Mouse (Mus musculus) G1E (cell line): Measurements from ENCODE around the gene Jade1. TPM values are rescaled to one million over a fixed set of nuclear protein-coding genes. Genes with fewer than 3 reads are reported as not detected.

Experiments
- ATAC-seq: 2 replicates; pipeline ENCODE4 v1.8.0; 2016; ENCODE audit warnings: mild to moderate bottlenecking; ENCODE audit not compliant: insufficient number of reproducible peaks, poor library complexity, low FRiP score, severe bottlenecking; ENCODE audit errors: extremely low read depth
- DNase-seq: peaks from one replicate; pipeline ENCODE4 v3.0.0; 2012; ENCODE audit warnings: low spot score
- H3K27me3 ChIP-seq: 2 replicates; pipeline ENCODE4 v1.6.1; 2012; ENCODE audit warnings: mild to moderate bottlenecking, low read length, inconsistent platforms; ENCODE audit not compliant: insufficient read depth
- H3K36me3 ChIP-seq: replicated peaks from 2 replicates; pipeline ENCODE3; 2012; ENCODE audit warnings: mild to moderate bottlenecking, inconsistent platforms
- H3K4me1 ChIP-seq: 2 replicates; pipeline ENCODE4 v1.6.1; 2012; ENCODE audit warnings: low read depth, low read length, inconsistent platforms, mixed read lengths; ENCODE audit not compliant: insufficient read depth
- H3K4me3 ChIP-seq: 2 replicates; pipeline ENCODE4 v1.5.1; 2012; ENCODE audit warnings: low read depth, mild to moderate bottlenecking, inconsistent platforms, low read length, moderate library complexity, mixed read lengths
- H3K9me3 ChIP-seq: replicated peaks from 2 replicates; pipeline ENCODE4 v1.6.1; 2012; ENCODE audit warnings: inconsistent platforms
- CTCF ChIP-seq: IDR thresholded peaks from 2 replicates; pipeline ENCODE4 v1.5.1; 2012; ENCODE audit warnings: low read depth, low read length, inconsistent platforms, mixed read lengths
- GATA1 ChIP-seq: IDR thresholded peaks from 2 replicates; pipeline ENCODE4 v1.6.1; 2012; ENCODE audit warnings: borderline replicate concordance, low read length, inconsistent platforms, mixed read lengths
- GATA2 ChIP-seq: IDR thresholded peaks from 2 replicates; pipeline ENCODE4 v1.6.1; 2012; ENCODE audit warnings: low read depth, low read length, inconsistent platforms, borderline replicate concordance
- POLR2AphosphoS5 ChIP-seq: IDR thresholded peaks from 2 replicates; pipeline ENCODE4 v1.6.1; 2012; ENCODE audit warnings: low read depth, low read length, inconsistent platforms; ENCODE audit not compliant: insufficient replicate concordance
- TAL1 ChIP-seq: conservative IDR thresholded peaks from 2 replicates; pipeline ENCODE4 v1.6.1; 2012; ENCODE audit warnings: low read depth, low read length, inconsistent platforms, mixed read lengths
- polyA plus RNA-seq: library from polyadenylated mRNA; stranded (reverse); fragments of >175 nt; gene quantifications from 2 replicates; pipeline ENCODE4 v1.2.3, GENCODE M21; 2012
- total RNA-seq, 2 experiments: library from RNA; stranded (forward) in 1 of 2; stranded (reverse) in 1 of 2; fragments of 200-1000 nt in 1 of 2; fragments of >200 nt in 1 of 2; fragmentation: Nextera tagmentation in 1 of 2; gene quantifications; 2 replicates each; pipeline ENCODE4 v1.2.3; 2014 to 2017

The Jade1 gene
- total and polyA plus RNA-seq, 3 experiments = 48.2 to 159 (median 129) TPM

- no peak for DNase-seq
- H3K36me3 ChIP-seq = peaks cover 94% of the 10 kb centered on the region
These were observed 56.7 kb downstream of the Jade1 start for GRCm38 (mm10) chr3:41612211-41612610.

GRCm38 (mm10) chr3:41613706-41614105 is 58.2 kb downstream of the Jade1 start:
- peaks cover 91% of the 10 kb centered on the region for H3K36me3 ChIP-seq
- H3K4me1 ChIP-seq = peaks cover 4% of the 10 kb centered on the region; the same call in 1 of the 2 replicates
- H3K9me3 ChIP-seq = no peaks in the 10 kb centered on the region
- H3K27me3 ChIP-seq = no peaks in the 10 kb centered on the region
- ATAC-seq (no peak), DNase-seq (no peak)
- H3K4me3 ChIP-seq = no peak overlapping the region
- TF ChIP-seq TAL1 = no peak
- no peak for TF ChIP-seq CTCF
- TF ChIP-seq GATA2 = no peak
- no peak for TF ChIP-seq POLR2AphosphoS5
- TF ChIP-seq GATA1 = no peak

More at GRCm38 (mm10) chr3:41612211-41612610, 56.7 kb downstream of the Jade1 start:
- Histone ChIP-seq H3K4me3 (no peak overlapping the region), H3K9me3 (no peaks in the 10 kb centered on the region), H3K27me3 (no peaks in the 10 kb centered on the region), H3K4me1 (peaks cover 5% of the 10 kb centered on the region; the same call in 1 of the 2 replicates)
- ATAC-seq = peak; percentile 46
- TF ChIP-seq GATA1 (no peak), GATA2 (no peak), POLR2AphosphoS5 (no peak), TAL1 (no peak), CTCF (no peak)

GRCm38 (mm10) chr3:41614230-41614985 is 58.9 kb downstream of the Jade1 start:
- peaks cover 86% of the 10 kb centered on the region for H3K36me3 ChIP-seq
- 0 out of 2 replicates have a peak, but pooled peaks cover 3% of the 10 kb centered on the region for H3K4me1 ChIP-seq
- no peaks in the 10 kb centered on the region for H3K27me3 ChIP-seq
- DNase-seq = no peak
- H3K4me3 ChIP-seq = no peak overlapping the region
- H3K9me3 ChIP-seq = no peaks in the 10 kb centered on the region
- TF ChIP-seq POLR2AphosphoS5 (no peak; the same call in 1 of the 2 replicates), GATA2 (no peak), TAL1 (no peak), CTCF (no peak), GATA1 (no peak)
- no peak for ATAC-seq

GRCm38 (mm10) chr3:41618036-41618435 is 62.5 kb downstream of the Jade1 start:
- no peaks in the 10 kb centered on the region for H3K27me3 ChIP-seq
- no peak for DNase-seq
- no peak for ATAC-seq
- H3K4me3 ChIP-seq = no peak overlapping the region
- 0 out of 2 replicates have a peak, but pooled peaks cover 3% of the 10 kb centered on the region for H3K4me1 ChIP-seq
- H3K36me3 ChIP-seq = peaks cover 55% of the 10 kb centered on the region
- H3K9me3 ChIP-seq = no peaks in the 10 kb centered on the region
- TF ChIP-seq GATA1 (no peak), GATA2 (no peak), CTCF (no peak), TAL1 (no peak), POLR2AphosphoS5 (no peak)

- Histone ChIP-seq H3K9me3 (no peaks in the 10 kb centered on the region), H3K36me3 (peaks cover 51% of the 10 kb centered on the region), H3K4me3 (no peak overlapping the region), H3K27me3 (no peaks in the 10 kb centered on the region), H3K4me1 (0 out of 2 replicates have a peak, but pooled peaks cover 3% of the 10 kb centered on the region)
- TF ChIP-seq POLR2AphosphoS5 (no peak; the same call in 1 of the 2 replicates), GATA1 (no peak), GATA2 (no peak), CTCF (no peak), TAL1 (no peak)
- ATAC-seq = no peak
- no peak for DNase-seq
These were observed 63.0 kb downstream of the Jade1 start for GRCm38 (mm10) chr3:41618488-41618887.

- Histone ChIP-seq H3K4me3 (no peak overlapping the region), H3K9me3 (no peaks in the 10 kb centered on the region), H3K27me3 (no peaks in the 10 kb centered on the region), H3K4me1 (no peaks in the 10 kb centered on the region), H3K36me3 (peaks cover 28% of the 10 kb centered on the region)
- ATAC-seq = no peak
- no peak for TF ChIP-seq CTCF
- DNase-seq = no peak
These were observed 65.4 kb downstream of the Jade1 start for GRCm38 (mm10) chr3:41620971-41621370.
